Mouse (Mus musculus) left cerebral cortex, postnatal 14 days (tissue): ENCODE measurements around the gene Plcg1. TPM values are rescaled to one million over a fixed set of nuclear protein-coding genes. Genes with fewer than 3 reads are reported as not detected.
A peak's percentile ranks its signal among the peaks of the same experiment; 100 is the strongest.

Experiments used
- DNase-seq, 2 experiments: peaks; one replicate each; pipeline ENCODE4 v3.0.0; 2021 to 2022; ENCODE audit warnings: low spot score in 2 of 2, mixed read lengths in 1 of 2
- intact Hi-C: fragments of 180-260 bp; cut with DNase I; formaldehyde crosslinking; loops from one replicate; pipeline ENCODE4 v1.15.1; 2025
- total RNA-seq, 2 experiments: library from RNA; stranded (reverse); gene quantifications; 2 replicates each; pipeline ENCODE4 v1.2.3; 2021

Plcg1 gene
- total RNA-seq, 2 experiments from 2014 or later: 113 to 115 TPM

- intact Hi-C loops: no loop called here
Measured at GRCm38 (mm10) chr2:160764386-160764785, 33.3 kb downstream of the Plcg1 start.

DNA sequence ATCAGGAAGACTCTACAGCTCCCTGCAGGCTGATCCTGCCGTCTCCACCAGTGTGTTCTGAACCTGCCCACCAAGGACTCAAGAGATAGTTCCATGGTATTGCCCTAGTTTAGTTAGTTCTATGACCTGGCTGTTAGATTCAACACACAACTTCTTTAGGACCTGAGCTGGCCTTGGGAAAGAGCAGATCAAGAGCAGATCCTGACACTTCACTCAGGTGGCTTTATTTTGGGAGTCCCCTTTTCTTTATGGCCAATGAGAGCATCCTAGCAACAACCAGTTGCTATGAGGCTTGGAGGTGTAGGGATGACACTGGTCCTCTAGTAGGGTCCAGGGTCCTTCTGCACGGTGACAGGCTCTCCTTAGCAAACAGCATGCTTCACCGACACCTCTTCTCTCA is 34.0 kb downstream of the Plcg1 start:
- DNase-seq: no peak
- intact Hi-C loops: no loop called here

More at GRCm38 (mm10) chr2:160764386-160764785, 33.3 kb downstream of the Plcg1 start:
- no peak for DNase-seq

GRCm38 (mm10) chr2:160766371-160766771 is 35.3 kb downstream of the Plcg1 start:
- intact Hi-C loops: no loop called here
- DNase-seq: no peak

DNA sequence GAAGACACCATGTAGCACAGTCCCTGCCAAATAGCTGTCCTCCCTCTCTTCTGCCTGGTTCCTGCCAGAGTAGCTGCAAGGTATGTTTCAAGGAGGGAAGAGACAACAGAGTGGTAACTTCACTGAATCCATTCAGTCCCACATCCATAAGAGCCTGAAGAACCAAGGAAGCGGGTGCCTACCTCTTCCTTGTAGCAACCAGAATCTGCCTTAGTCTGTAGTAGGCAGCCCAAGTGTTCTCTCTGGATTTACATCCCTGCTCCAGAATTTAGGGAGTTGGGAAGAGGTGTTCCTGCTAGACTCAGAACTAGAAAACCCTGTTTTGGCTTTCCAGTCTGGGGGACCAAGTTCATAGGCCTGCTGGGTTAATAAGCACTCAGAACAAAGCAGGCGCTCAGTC is 36.1 kb downstream of the Plcg1 start:
- intact Hi-C loops: no loop called here

DNA sequence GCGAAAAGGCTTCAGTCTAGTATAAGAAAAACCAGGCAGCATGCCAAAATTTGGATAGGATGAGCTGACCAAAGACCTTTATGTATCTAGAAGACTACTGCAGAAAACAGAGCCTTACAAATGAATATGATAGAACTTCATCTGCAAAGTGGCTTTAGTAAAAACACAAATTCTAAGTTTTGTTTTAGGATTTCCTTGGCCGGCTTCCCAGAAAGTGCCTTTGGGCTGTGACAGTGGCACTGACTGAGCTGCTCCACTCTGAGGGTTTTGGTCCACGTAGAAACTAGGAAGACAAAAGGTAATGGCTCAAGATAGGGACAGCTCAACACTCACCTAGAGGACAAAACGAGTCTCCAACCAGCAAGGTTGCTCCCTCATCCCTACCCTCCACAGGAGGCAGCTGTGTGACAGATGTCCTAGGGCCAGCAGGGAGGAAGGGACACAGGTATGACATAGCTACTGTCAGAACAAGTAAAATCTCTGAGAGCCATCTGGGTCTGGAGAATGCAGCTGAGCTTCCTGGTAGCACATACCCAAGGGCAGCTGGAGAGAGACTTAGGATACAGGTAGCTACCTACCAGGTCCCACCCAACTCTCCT is 37.1 kb downstream of the Plcg1 start:
- no peak for DNase-seq
- intact Hi-C loops: no loop called here

More for the DNA sequence above, 36.1 kb downstream of the Plcg1 start:
- no peak for DNase-seq

GRCm38 (mm10) chr2:160768997-160769396 is 37.9 kb downstream of the Plcg1 start:
- intact Hi-C loops: no loop called here
- no peak for DNase-seq

- intact Hi-C loops: no loop called here
- no peak for DNase-seq
Measured at GRCm38 (mm10) chr2:160770409-160770808, 39.3 kb downstream of the Plcg1 start.

- intact Hi-C loops: no loop called here
- no peak for DNase-seq
Measured at GRCm38 (mm10) chr2:160770871-160771270, 39.8 kb downstream of the Plcg1 start.

DNA sequence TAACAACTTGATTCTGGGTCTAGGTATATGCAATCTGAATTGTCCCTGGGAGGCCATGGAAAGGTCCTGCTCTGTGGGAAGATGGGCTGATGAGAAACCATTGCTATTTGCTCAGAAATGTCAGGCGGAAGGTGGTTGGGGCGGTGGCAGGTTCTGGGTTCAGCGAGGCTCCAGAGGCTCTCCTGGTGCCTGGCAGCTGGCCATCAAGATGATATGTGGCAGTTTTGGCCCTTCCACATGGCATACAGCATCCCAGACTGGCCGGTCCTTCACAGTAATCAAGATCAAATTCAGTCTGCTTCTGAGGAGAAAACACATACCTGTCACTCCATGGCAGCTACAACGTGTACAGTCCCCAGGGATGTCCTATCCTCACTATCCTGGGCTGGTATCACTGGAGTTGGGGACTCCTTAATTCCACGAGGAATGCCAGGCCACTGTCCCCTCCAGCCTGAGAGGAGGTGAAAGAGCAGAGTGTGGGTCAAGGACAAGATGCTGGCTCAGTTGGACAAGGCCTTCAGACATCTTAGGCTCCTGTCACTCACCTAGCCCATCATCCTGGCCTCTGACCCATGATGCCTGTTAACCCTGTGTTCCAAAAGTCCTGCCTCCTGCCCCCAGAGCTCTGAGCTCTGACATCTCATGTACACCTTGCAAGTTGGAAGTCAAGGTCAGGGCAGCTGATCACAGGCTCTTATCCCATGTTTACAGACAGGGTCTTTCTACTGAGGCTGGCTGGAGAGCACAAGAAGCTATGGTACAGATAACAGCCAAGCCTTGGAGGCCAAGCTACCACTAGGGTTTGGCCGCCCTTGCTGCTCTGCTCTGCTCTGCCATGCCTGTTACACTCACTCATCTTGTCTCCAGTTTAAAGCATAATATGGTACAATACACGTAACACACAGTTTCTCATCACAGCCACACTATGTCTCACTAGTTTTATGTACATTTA is 40.5 kb downstream of the Plcg1 start:
- intact Hi-C loops: no loop called here
- DNase-seq: no peak

DNA sequence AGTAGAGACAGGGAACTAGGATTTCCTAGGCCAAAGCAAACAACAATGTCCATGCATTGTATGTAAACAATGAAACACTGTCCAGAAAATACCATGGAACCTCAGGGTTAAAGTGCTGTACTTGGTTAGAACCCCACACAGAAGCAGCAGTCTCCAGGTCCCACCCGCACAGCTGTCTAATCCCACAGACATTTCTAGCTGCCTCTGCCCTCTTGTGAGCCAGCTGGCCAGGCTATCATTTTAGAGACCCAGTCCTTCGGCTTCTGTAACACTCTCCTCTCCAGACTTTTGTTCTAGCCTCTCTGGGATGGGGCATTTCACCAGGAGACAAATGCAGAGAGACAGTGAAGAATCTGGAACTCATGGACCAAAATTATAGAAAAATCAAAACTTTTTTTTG is 46.9 kb downstream of the Plcg1 start:
- DNase-seq: no peak

DNA sequence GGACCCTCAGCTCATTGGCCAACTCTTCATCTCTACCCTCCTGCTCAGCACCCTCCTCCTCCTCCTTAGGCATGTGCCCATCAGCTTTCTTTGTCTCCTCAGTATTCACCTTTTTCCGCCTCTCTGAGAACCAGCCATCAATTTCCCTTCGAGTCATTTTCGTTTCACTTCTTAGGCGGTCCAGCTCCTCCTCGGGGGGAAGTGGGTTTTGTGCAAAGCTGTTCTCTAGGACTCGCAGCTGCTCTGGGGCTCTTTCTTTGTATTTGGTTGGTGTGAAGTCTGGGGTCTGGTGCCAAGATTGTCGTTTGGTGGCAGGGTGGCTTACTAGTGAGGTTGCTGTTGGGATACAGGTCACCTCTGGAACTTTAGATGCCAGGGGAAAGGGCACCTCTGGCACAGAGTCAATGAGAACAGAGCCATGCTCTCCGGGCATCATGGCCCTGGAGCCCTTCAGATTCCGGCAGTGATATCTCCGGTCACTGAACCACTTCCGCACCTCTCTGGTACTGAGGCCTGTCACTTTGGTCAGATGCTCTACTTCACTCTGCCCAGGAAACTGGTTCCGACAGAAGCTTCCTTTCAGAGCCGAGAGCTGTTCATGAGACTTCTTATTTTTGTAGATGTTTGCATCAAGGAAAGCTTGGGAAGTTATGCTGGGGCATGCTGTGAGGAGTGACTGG is 49.2 kb downstream of the Plcg1 start:
- DNase-seq: no peak
- intact Hi-C loops: no loop called here

More for the DNA sequence above, 46.9 kb downstream of the Plcg1 start:
- intact Hi-C loops: no loop called here

GRCm38 (mm10) chr2:160780834-160781219 is 49.7 kb downstream of the Plcg1 start:
- intact Hi-C loops: no loop called here
- DNase-seq: no peak

GRCm38 (mm10) chr2:160786333-160786732 is 55.2 kb downstream of the Plcg1 start:
- no peak for DNase-seq
- intact Hi-C loops: loop anchor here (5.0 kb wide), 1 partner anchor 86 kb away; the partner anchor contains the start of gene Zhx3

DNA sequence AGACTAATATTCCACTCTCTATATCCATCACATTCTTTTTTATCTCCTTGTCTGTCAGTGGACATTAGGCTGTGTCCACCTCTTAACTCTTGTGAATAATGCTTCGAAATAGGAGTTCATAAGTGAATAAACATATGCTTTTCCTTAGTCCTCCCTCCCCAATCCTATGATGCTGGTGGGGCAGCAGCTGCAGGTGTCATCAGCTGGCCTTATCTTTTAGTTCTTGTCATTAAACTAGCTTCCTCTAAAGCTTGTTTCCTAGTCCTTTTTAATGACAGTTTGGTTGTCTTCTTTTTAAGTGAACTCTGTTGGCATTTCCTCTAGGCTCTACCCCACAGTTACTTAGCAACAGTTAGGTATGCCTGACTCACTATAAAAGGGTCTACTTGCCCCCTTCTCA is 57.9 kb downstream of the Plcg1 start:
- intact Hi-C loops: loop anchor here (5.0 kb wide), 1 partner anchor 83 kb away; the partner anchor contains the start of gene Zhx3
- no peak for DNase-seq

DNA sequence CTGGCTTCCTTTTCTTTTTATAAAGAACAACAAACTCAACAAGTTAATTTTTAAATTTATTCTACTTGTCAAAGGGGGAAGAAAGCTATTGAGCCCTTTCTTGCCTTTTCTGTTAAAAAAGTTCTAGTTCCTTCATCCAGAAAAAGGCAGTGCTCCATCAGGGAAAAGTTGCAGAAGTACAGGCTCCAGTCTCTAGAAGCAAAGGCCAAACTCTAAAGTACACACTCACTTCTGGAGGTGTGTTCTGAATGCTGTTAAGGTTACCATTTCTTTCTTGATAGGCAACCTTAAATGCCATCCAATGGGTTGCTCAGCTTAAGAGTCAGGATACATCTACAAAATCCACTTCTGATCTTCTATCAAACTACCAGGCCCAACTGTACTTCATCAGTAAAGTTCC is 58.6 kb downstream of the Plcg1 start:
- DNase-seq: no peak
- intact Hi-C loops: loop anchor here (5.0 to 10.0 kb wide), 2 partner anchors 65 to 83 kb away; partner anchors contain the start of gene Zhx3

DNA sequence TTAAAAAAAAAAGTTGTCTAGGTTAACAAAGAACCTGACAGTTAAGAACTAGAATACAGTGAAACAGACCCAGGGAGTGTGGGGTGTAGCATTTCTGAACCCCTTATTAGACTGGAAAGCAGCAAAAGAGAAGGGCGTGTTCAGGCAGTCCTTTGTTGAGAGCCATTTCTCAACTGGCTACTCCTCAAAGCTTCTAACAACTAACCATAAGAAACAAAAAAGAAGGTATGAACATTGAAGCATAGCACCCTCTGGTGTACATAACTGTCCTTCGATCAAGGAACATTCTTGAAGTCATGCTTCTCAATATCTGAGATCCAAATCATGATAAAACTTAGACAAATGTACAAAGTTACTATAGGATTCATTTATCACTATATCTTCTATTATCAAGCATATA is 62.0 kb downstream of the Plcg1 start:
- DNase-seq: no peak
- intact Hi-C loops: loop anchor here (10.0 kb wide), 1 partner anchor 62 kb away; no protein-coding TSS in a partner anchor

DNA sequence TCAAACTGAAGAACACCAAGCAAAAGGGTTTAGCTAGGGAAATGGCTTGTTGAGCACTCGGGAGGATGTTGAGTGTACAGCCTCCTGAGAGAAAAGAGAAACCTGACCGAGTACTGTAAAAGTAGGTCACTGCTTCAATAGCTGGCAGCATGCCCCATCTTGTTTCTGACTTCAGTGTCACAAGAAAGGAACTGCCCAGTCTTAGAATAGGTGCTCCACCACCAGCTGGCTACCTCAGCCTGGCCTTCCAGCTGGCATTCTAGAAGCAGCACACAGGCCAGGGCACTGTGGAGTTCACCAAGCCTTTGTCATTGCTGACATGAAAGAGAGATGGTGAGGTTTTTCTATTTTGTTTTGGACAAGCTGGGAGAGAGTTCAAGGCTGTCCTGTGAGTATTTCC is 65.9 kb downstream of the Plcg1 start:
- intact Hi-C loops: loop anchor here (10.0 kb wide), 1 partner anchor 58 kb away; no protein-coding TSS in a partner anchor
- peak; percentile 67 to 68 for DNase-seq

GRCm38 (mm10) chr2:160798206-160798605 is 67.1 kb downstream of the Plcg1 start:
- DNase-seq: no peak
- intact Hi-C loops: loop anchor here (10.0 kb wide), 1 partner anchor 57 kb away; no protein-coding TSS in a partner anchor

DNA sequence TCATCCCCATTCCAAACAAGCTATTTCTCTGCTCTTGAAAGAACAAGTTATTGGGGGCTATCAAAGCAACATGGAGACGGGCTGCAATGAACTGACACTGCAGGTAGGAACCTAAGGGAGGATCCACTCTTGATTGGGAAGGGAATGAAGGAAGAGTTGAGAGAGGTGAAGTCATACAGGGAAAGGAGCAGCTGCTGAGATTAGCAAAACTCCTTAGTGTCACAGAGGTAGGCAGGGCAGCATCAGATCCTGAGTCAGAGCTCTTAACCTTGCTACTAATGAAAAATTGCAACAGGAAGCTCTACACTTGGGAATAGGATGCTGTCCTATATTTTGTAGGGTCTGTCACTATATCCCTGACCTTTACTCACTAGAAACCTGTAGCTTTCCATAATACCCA is 69.9 kb downstream of the Plcg1 start:
- intact Hi-C loops: no loop called here
- DNase-seq: no peak

- DNase-seq: no peak
- intact Hi-C loops: no loop called here
Measured at GRCm38 (mm10) chr2:160802326-160802725, 71.2 kb downstream of the Plcg1 start.
